Mouse (Mus musculus) left cerebral cortex, postnatal 10 days (tissue): Measurements from ENCODE around the gene Sesn2. TPM values are rescaled to one million over a fixed set of nuclear protein-coding genes. Genes with fewer than 3 reads are reported as not detected.

Source experiments
- DNase-seq, 2 experiments: peaks; one replicate each; pipeline ENCODE4 v3.0.0; 2021 to 2022; ENCODE audit warnings: low spot score in 2 of 2, mixed read lengths in 1 of 2; ENCODE audit errors: extremely low spot score in 1 of 2
- intact Hi-C: fragments of 180-260 bp; cut with DNase I; formaldehyde crosslinking; loops from one replicate; pipeline ENCODE4 v1.15.1; 2025
- total RNA-seq, 2 experiments: library from RNA; stranded (reverse); gene quantifications; 2 replicates each; pipeline ENCODE4 v1.2.3; 2021

Sesn2 gene
- total RNA-seq, 2 experiments from 2014 or later = 10.3 to 13.0 TPM

- no peak for DNase-seq
- intact Hi-C loops = loop anchor here (10.0 kb wide), 1 partner anchor 163 kb away; the partner anchor contains the start of gene Rcc1
Observed at GRCm38 (mm10) chr4:132518066-132518465, 7.8 kb upstream of the Sesn2 start.

GRCm38 (mm10) chr4:132515369-132516155 is 5.3 kb upstream of the Sesn2 start:
- intact Hi-C loops = loop anchor here (10.0 kb wide), 1 partner anchor 161 kb away; the partner anchor contains the start of gene Rcc1
- DNase-seq = peak; percentile 94 to 95

GRCm38 (mm10) chr4:132514555-132515135 is 4.3 kb upstream of the Sesn2 start:
- intact Hi-C loops = loop anchor here (5.0 to 10.0 kb wide), 2 partner anchors 92 to 160 kb away; partner anchors contain the start of genes Phactr4 and Rcc1
- peak; percentile 69 to 81 for DNase-seq

GRCm38 (mm10) chr4:132513395-132514273 is 3.3 kb upstream of the Sesn2 start:
- DNase-seq = peak in 1 of 2 experiments; percentile 58

GRCm38 (mm10) chr4:132512080-132512479 is 1.8 kb upstream of the Sesn2 start:
- DNase-seq = no peak
- intact Hi-C loops = loop anchor here (5.0 to 10.0 kb wide), 2 partner anchors 90 to 157 kb away; partner anchors contain the start of genes Phactr4 and Rcc1

More at GRCm38 (mm10) chr4:132513395-132514273, 3.3 kb upstream of the Sesn2 start:
- intact Hi-C loops = loop anchor here (5.0 to 10.0 kb wide), 2 partner anchors 91 to 159 kb away; partner anchors contain the start of genes Phactr4 and Rcc1

- DNase-seq = peak; percentile 73 to 92
- intact Hi-C loops = loop anchor here (2.0 to 10.0 kb wide), 3 partner anchors 47 to 155 kb away; partner anchors contain the start of genes Med18, Phactr4 and Rcc1
Observed at GRCm38 (mm10) chr4:132509621-132510296, 542 bp downstream of the Sesn2 start.

GRCm38 (mm10) chr4:132507210-132507609 is 3.1 kb downstream of the Sesn2 start:
- DNase-seq = no peak
- intact Hi-C loops = no loop called here

- DNase-seq = no peak
- intact Hi-C loops = no loop called here
Observed at GRCm38 (mm10) chr4:132506250-132506649, 4.1 kb downstream of the Sesn2 start.

- no peak for DNase-seq
- intact Hi-C loops = no loop called here
Observed at GRCm38 (mm10) chr4:132505800-132506199, 4.5 kb downstream of the Sesn2 start.

- intact Hi-C loops = no loop called here
- DNase-seq = no peak
Observed at GRCm38 (mm10) chr4:132505034-132505738, 5.1 kb downstream of the Sesn2 start.

- DNase-seq = no peak
- intact Hi-C loops = no loop called here
Observed at GRCm38 (mm10) chr4:132503344-132503743, 7.0 kb downstream of the Sesn2 start.

GRCm38 (mm10) chr4:132501639-132502038 is 8.7 kb downstream of the Sesn2 start:
- no peak for DNase-seq
- intact Hi-C loops = no loop called here

GRCm38 (mm10) chr4:132494271-132494918 is 15.9 kb downstream of the Sesn2 start:
- peak in 1 of 2 experiments; percentile 46 for DNase-seq
- intact Hi-C loops = no loop called here

GRCm38 (mm10) chr4:132492178-132493060 is 17.9 kb downstream of the Sesn2 start:
- intact Hi-C loops = no loop called here
- DNase-seq = peak in 1 of 2 experiments; percentile 79

GRCm38 (mm10) chr4:132491748-132492147 is 18.6 kb downstream of the Sesn2 start:
- no peak for DNase-seq
- intact Hi-C loops = no loop called here

GRCm38 (mm10) chr4:132491057-132491456 is 19.2 kb downstream of the Sesn2 start:
- intact Hi-C loops = no loop called here
- DNase-seq = no peak
